Mouse (Mus musculus): ENCODE measurements at regions not wholly inside any gene's neighbourhood (a gene's known extent, or its start where the extent isn't known, plus 50 kb on each side); places are given as distances from the start of the nearest gene placed in this dataset.

GRCm38 (mm10) chr3:101524905-101525304 is 79.6 kb downstream of the Atp1a1 start:
- no peak for DNase-seq (ENCODE audit: low spot score)

DNA sequence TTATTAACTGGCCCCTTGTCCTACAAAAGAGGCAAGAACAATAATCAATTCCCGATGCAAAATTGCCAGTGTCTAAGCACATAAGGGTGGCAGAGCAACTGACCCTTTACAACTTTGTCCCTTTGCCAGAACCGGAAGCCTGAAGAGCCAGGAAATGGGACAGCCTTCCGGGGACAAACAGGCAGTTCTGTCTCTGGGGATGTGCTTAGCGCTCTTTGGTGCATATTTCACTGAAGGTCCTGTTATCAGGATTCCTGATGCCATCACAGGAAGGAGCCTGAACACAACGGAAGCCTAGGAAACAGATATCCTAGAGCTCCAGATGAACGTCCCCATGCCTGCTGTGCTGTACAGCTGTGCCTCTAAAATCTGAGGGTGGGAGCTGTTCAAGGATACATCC is 80.0 kb downstream of the Atp1a1 start:
- no peak for DNase-seq (ENCODE audit: low spot score)

DNA sequence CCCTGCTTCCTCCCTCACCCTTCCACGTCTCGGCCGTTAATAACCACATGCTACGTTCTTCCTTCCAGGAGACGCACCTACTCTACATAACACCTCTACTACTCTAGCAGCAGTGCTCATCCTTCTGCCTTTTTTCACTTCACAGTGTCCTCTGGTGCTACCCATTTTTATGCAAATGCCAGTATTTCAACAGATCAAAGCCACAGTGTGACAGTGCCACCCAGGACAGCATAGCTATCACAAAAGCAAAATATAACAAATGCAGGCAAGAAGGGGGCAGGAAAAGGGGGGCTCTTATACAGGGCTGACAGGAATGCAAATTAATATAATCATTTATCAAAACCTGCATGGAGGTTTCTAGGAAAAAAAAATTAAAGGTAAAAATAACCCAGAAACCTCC is 81.2 kb downstream of the Atp1a1 start:
- DNase-seq (ENCODE audit: low spot score) = no peak

- DNase-seq (ENCODE audit: low spot score) = no peak
Measured at GRCm38 (mm10) chr3:101522246-101522920, 82.1 kb downstream of the Atp1a1 start.

DNA sequence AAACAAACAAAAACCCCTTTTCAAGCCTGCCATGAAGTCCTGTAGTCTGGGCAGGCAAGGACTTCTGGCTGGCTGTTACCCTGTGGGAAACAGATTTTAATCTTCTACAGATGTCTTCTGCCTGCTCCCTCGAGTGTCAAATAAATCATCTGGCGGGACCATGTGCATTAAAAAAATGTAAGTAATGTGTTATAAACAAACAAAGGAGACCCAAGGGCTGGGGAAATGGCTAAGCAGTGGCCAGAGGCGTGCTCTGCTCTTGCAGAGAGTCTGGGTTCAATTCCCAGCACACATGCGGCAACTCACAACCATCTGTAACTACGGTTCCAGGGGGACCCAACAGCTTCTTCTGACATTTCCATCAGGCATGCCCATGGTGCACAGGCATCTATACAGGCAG is 83.3 kb downstream of the Atp1a1 start:
- DNase-seq (ENCODE audit: low spot score) = no peak

DNA sequence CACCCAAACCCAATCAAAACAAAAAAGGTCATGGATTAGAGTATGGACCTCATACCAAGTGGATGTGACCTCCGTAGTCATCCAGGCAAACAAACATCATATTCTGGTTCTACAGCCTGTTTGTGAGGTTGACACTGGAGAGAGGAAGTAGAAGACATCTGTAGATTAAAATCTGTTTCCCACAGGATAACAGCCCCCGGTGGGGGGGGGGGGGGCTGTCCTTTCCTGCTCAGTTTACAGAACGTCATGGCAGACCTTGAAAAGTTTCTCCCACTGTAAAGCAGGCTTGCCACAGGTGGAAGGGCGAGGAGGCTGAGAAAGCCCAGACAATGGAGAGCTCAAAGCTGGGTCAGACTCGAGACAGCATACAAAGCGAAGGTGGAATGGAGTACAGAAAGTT is 84.4 kb downstream of the Atp1a1 start:
- no peak for DNase-seq (ENCODE audit: low spot score)

GRCm38 (mm10) chr3:101519551-101519950 is 84.9 kb downstream of the Atp1a1 start:
- DNase-seq (ENCODE audit: low spot score) = no peak

- no peak for DNase-seq (ENCODE audit: low spot score)
Measured at GRCm38 (mm10) chr3:101518810-101519209, 85.7 kb downstream of the Atp1a1 start.

DNA sequence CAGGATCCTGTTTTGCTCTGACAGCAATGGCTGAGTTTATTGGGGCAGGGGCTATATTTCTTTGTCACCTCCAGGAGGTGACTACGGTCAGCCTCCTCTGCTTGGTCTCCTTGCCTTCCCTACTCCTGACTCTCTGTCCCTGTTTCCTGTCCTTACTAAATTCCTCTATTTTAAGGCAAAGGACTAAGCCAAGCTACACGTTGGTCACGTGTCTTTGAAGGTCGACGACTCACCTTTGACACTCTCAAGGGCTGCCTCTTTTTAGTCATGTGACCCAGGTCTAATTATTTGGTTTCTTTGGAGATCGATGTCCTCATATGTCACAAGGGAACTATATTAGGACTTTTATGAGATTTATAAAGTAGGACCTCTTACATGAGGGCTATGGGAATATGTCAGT is 86.9 kb downstream of the Atp1a1 start:
- no peak for DNase-seq (ENCODE audit: low spot score)

- DNase-seq (ENCODE audit: low spot score) = peak; percentile 45
Measured at GRCm38 (mm10) chr3:101516781-101517499, 87.5 kb downstream of the Atp1a1 start.

DNA sequence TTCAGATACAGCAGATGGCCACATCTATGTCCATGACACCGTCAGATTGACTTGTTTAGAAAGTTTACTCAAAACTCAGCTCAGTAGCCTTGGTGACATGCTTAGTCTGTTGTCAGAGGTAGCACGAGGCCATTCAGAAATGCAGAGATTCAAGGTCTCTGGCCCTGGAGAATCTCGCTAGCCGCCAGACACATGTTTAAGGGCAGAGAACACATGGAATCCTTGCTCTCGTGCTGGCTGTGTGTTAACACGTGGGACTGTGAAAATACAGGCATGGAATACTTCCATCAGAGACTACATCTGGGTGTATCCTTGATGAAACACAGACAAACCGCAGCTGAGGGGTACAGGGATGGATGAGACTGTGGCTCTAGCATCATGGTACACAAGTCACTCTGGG is 88.9 kb downstream of the Atp1a1 start:
- DNase-seq (ENCODE audit: low spot score) = no peak

DNA sequence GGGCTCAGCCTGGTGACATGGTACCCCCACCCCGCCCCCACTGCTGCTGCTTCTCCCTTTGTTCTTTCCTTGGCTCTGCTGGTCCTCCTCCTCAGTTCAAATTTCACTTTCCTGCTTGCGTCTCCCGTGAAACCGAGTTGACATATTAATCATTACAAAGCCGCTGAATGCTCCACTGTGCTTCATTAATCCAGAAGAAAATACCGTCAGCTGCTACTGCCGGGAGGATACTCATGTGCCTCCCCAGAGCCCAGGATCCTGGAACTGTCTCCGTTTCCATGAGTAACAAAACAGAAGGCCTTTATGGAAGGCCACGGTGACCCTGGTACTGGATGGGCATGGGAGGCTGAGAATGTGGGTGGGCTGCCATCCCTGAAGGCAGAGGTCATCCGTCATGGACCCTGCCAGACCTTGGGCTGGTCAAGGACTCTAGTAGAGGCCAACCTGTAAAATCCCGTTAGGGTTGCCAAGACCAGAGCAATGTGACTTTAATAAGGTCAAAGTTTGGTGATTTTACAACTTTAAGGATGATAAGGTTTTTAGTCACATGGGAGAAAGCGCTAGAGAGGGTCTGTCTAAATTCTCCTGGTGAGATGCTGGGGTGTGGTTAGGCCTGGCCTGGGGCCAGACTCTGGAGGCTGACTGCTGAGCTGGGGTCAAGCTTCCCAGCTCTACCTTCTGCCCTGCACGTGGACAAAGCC is 90.7 kb downstream of the Atp1a1 start:
- DNase-seq (ENCODE audit: low spot score) = peak; percentile 35

All from embryo, embryonic 10 days (tissue).